Mouse (Mus musculus): ENCODE data around the gene Esm1.
"Not testable (repeated sequence)": the region's sequence is repeated elsewhere in the genome, so short reads cannot be mapped to it uniquely, and the experiment has no call there.

The Esm1 gene

DNA sequence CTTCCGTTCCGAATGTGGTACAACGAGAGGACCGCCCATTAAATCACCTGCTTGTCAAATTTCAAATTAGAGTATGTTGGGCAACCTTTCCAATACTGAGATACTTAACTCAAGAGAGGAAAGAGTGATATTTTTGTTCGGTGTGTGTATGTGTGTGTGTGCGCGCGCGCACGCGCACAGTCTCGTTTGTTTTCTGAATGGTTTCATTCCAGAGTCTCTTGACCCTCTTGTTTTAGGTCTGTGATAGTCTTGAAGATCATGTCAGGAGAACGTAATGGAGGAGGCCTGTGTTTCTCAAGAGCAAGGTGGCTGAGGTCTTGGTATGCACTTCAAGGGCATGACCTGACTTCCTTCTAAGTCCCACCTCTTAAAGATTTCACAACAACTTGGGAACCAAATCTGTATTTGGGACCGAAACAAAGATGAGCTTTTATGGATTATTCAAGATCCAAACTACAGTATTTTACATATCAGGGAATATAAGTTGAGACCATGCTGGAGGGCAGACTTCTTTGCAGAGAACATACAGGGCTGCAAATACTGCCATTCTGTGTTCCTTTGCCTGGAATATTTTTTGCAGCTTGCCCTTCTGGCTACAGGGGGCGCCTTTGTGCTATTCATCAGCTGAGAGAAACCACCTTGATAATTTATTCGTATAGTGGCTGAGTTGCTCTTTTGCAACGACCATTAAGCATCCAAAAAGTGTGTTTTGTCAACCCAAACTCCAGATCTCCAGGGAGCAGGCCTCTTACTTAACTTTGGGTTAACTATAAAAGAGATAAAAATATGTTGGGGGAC lies 18.4 kb downstream of the Esm1 start:
- DNase-seq (ENCODE audit: low spot score), result no peak

DNA sequence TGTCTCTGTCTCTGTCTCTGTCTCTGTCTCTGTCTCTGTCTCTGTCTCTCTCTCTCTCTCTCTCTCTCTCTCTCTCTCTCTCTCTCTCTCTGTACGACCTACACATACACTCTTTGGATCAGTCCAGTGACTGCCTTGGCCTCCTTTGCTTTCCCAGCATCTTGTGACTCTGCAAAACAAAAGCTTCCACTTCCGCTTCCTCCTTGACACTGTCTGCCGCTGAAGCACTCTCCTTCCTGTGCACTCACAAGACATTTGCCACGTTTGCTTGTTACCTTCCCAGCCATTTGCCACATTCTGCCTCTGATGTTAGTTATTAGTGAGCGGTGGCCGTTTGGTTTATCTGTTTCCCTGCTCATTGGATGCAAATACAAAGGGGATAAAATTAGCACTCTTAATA lies 32.7 kb downstream of the Esm1 start:
- no peak for DNase-seq (ENCODE audit: low spot score)

GRCm38 (mm10) chr13:113245025-113245424 lies 35.6 kb downstream of the Esm1 start:
- DNase-seq (ENCODE audit: low spot score), result no peak

DNA sequence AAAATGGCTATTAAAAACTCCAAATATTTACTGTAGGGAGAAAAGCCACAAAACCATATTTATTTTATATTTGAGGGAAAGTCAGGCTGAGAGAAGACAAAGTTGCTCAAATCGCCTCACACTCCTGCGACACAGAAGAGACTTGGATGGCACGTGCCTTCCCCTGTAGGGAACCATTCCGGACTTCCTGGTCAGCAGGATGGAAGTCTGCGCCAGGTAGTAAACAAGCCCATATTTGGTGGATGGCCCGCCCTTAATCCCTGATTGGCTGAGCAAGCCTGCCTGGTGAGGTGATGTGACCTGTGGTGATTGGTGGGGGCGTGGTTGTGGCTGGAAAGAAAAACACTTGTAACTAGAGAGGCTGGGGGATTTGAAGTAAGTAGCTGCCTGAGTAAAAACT lies 43.1 kb downstream of the Esm1 start:
- DNase-seq (ENCODE audit: low spot score), result not testable (repeated sequence)

- no peak for DNase-seq (ENCODE audit: low spot score)
These were observed 47.3 kb downstream of the Esm1 start for GRCm38 (mm10) chr13:113256766-113257165.

- peak; percentile 1 for DNase-seq (ENCODE audit: low spot score)
These were observed 47.7 kb downstream of the Esm1 start for GRCm38 (mm10) chr13:113257190-113257589.

DNA sequence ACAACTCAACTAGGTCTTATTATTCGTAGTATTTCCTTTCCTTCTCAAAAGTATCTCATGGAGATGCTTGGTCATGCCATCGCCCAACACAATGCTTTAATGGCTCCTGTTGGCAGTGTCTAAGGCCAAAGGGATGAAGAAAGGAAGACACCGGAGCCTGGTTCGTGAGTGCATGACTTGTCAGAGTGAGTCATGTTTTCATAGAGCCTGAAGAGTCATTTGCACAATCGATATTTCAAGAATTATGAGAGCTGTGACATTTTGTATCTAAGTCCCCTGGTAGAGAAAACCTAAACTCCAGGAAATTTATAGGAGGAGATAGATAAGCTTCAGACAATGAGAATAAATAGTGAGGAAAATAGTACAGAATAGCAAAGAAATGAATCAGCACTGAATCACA lies 49.8 kb downstream of the Esm1 start:
- DNase-seq (ENCODE audit: low spot score), result no peak

GRCm38 (mm10) chr13:113262822-113263221 lies 53.4 kb downstream of the Esm1 start:
- no peak for DNase-seq (ENCODE audit: low spot score)

GRCm38 (mm10) chr13:113265257-113265656 lies 55.8 kb downstream of the Esm1 start:
- peak; percentile 75 for DNase-seq (ENCODE audit: low spot score)

DNA sequence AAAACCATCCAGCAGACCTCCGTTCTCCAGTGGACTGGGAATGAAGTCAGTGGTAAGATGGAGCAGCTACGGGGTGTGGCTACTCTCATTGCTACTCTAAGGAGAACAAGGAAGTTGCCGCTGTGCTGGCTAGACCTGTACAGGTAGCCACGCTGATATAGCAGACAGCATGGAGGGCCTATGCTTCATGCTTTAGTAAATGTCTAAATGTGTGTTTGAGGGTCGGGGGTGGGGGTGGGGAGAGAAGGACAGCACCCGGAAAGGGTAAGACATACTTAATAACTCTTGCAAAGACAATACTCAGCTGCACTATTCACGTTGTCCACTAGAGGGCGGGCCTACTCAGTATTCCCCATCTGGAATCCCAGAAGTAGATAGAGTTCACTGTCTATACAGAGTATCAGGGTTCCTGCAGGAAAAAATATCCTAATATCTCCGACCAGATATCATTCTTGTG lies 57.1 kb downstream of the Esm1 start:
- DNase-seq (ENCODE audit: low spot score), result peak; percentile 93

- no peak for DNase-seq (ENCODE audit: low spot score)
These were observed 57.7 kb downstream of the Esm1 start for GRCm38 (mm10) chr13:113267204-113267603.

Data from retina, embryonic 14.5 days (tissue).